Mouse (Mus musculus): ENCODE results near the gene Dph2.

Dph2 gene

GRCm38 (mm10) chr4:117891738-117892161, at the start of gene Dph2:
Gene Dph2, minus strand, starts transcription at chr4:117892032.
- DNase-seq (ENCODE audit: low spot score) = no peak

GRCm38 (mm10) chr4:117936964-117937363, 45.1 kb upstream of the Dph2 start:
- DNase-seq (ENCODE audit: low spot score) = no peak

GRCm38 (mm10) chr4:117934081-117934480, 42.2 kb upstream of the Dph2 start:
- DNase-seq (ENCODE audit: low spot score) = no peak

- DNase-seq (ENCODE audit: low spot score) = no peak
These were observed 41.4 kb upstream of the Dph2 start for GRCm38 (mm10) chr4:117933248-117933647.

GRCm38 (mm10) chr4:117929391-117929881, 37.6 kb upstream of the Dph2 start, which contains the start of gene Artn:
Gene Artn, minus strand, starts transcription at chr4:117929763.
- DNase-seq (ENCODE audit: low spot score) = no peak

GRCm38 (mm10) chr4:117928699-117929241, 36.9 kb upstream of the Dph2 start:
- no peak for DNase-seq (ENCODE audit: low spot score)

GRCm38 (mm10) chr4:117928234-117928633, 36.4 kb upstream of the Dph2 start:
- no peak for DNase-seq (ENCODE audit: low spot score)

- no peak for DNase-seq (ENCODE audit: low spot score)
These were observed 35.0 kb upstream of the Dph2 start for GRCm38 (mm10) chr4:117926545-117927482.

- no peak for DNase-seq (ENCODE audit: low spot score)
These were observed 33.1 kb upstream of the Dph2 start for GRCm38 (mm10) chr4:117924916-117925315.

GRCm38 (mm10) chr4:117923450-117923849, 31.6 kb upstream of the Dph2 start:
- DNase-seq (ENCODE audit: low spot score) = no peak

- DNase-seq (ENCODE audit: low spot score) = no peak
These were observed 29.5 kb upstream of the Dph2 start for GRCm38 (mm10) chr4:117921358-117921757.

GRCm38 (mm10) chr4:117918762-117919161, 26.9 kb upstream of the Dph2 start:
- no peak for DNase-seq (ENCODE audit: low spot score)

GRCm38 (mm10) chr4:117918261-117918660, 26.4 kb upstream of the Dph2 start:
- DNase-seq (ENCODE audit: low spot score) = no peak

- no peak for DNase-seq (ENCODE audit: low spot score)
These were observed 26.0 kb upstream of the Dph2 start for GRCm38 (mm10) chr4:117917847-117918246.

GRCm38 (mm10) chr4:117917402-117917801, 25.6 kb upstream of the Dph2 start:
- DNase-seq (ENCODE audit: low spot score) = no peak

GRCm38 (mm10) chr4:117916386-117916785, 24.6 kb upstream of the Dph2 start:
- DNase-seq (ENCODE audit: low spot score) = no peak

GRCm38 (mm10) chr4:117915489-117916105, 23.8 kb upstream of the Dph2 start:
- DNase-seq (ENCODE audit: low spot score) = no peak

GRCm38 (mm10) chr4:117914591-117915442, 23.0 kb upstream of the Dph2 start, which contains the start of gene Ipo13:
Gene Ipo13, minus strand, starts transcription at chr4:117914999.
- DNase-seq (ENCODE audit: low spot score) = peak; percentile 68

GRCm38 (mm10) chr4:117914031-117914430, 22.2 kb upstream of the Dph2 start:
- no peak for DNase-seq (ENCODE audit: low spot score)

GRCm38 (mm10) chr4:117913421-117913820, 21.6 kb upstream of the Dph2 start:
- no peak for DNase-seq (ENCODE audit: low spot score)

- no peak for DNase-seq (ENCODE audit: low spot score)
These were observed 20.9 kb upstream of the Dph2 start for GRCm38 (mm10) chr4:117912685-117913273.
